ENCODE assay signal across 1 mouse cellular context in genomic region chr13:49242321-49243065, GRCm38 (mm10).
TF ChIP-seq lines count a peak whose summit lies in the region.

No protein-coding gene starts in this region.

TF ChIP-seq in CH12.LX, 34 proteins besides CTCF, POLR2A, EP300 and RAD21 (continued from another document):
- TF ChIP-seq ZKSCAN1 (IDR thresholded peaks at IDR 0.05; ENCODE audit: borderline replicate concordance, low read depth, low read length) (no peak), ETS1 (conservative IDR thresholded peaks at IDR 0.05; ENCODE audit: low read depth, low read length) (peak; percentile 75), PAX5 (IDR thresholded peaks at IDR 0.05; ENCODE audit: low read length) (no peak), MEF2A (IDR thresholded peaks at IDR 0.05; ENCODE audit: borderline replicate concordance, low read depth, low read length) (peak; percentile 83; the same call in 1 of the 2 replicates), MXI1 (IDR thresholded peaks at IDR 0.05; ENCODE audit: low read depth, low read length) (0 out of 2 replicates have a peak, but pooled peaks have one; percentile 30), IRF4 (IDR thresholded peaks at IDR 0.05; ENCODE audit: low read depth, low read length) (peak; percentile 80), JUND (conservative IDR thresholded peaks at IDR 0.05; ENCODE audit: low read depth, low read length) (no peak), JUN (IDR thresholded peaks at IDR 0.05; ENCODE audit: insufficient read depth, low read depth, low read length) (no peak), ZNF384 (IDR thresholded peaks at IDR 0.05; ENCODE audit: low read depth, low read length) (no peak), GABPA (IDR thresholded peaks at IDR 0.05; ENCODE audit: insufficient replicate concordance, low read depth, low read length) (no peak), POLR2AphosphoS2 (IDR thresholded peaks at IDR 0.05; ENCODE audit: low read depth, low read length) (no peak), ZMIZ1 (IDR thresholded peaks at IDR 0.05; ENCODE audit: low read depth, low read length) (no peak), SIN3A (IDR thresholded peaks at IDR 0.05; ENCODE audit: low read length) (no peak; the same call in 1 of the 2 replicates), UBTF (IDR thresholded peaks at IDR 0.05; ENCODE audit: low read depth, low read length) (no peak), TCF12 (IDR thresholded peaks at IDR 0.05; ENCODE audit: low read depth, low read length) (peak; percentile 70; the same call in 1 of the 2 replicates), CHD2 (IDR thresholded peaks at IDR 0.05; ENCODE audit: low read length) (peak; percentile 49; the same call in 1 of the 2 replicates), MAX (IDR thresholded peaks at IDR 0.05; ENCODE audit: low read length) (no peak), KAT2A (IDR thresholded peaks at IDR 0.05; ENCODE audit: insufficient replicate concordance, low read length) (no peak), NELFE (IDR thresholded peaks at IDR 0.05; ENCODE audit: low read depth, low read length) (no peak), BHLHE40 (IDR thresholded peaks at IDR 0.05; ENCODE audit: low read depth, low read length) (peak; percentile 43; the same call in 1 of the 2 replicates), SMC3 (IDR thresholded peaks at IDR 0.05; ENCODE audit: low read depth, low read length) (no peak), ZC3H11A (IDR thresholded peaks at IDR 0.05; ENCODE audit: low read depth, low read length) (no peak), MYC (IDR thresholded peaks at IDR 0.05; ENCODE audit: low read depth, low read length) (no peak), HCFC1 (IDR thresholded peaks at IDR 0.05; ENCODE audit: low read depth, low read length) (peak; percentile 61), TBP (conservative IDR thresholded peaks at IDR 0.05; ENCODE audit: low read depth, low read length) (peak; percentile 64; the same call in 1 of the 2 replicates), MAZ (IDR thresholded peaks at IDR 0.05; ENCODE audit: low read depth, low read length) (peak; percentile 84), E2F4 (IDR thresholded peaks at IDR 0.05; ENCODE audit: insufficient replicate concordance, low read depth, low read length) (no peak), NRF1 (IDR thresholded peaks at IDR 0.05; ENCODE audit: low read depth, low read length) (no peak), USF1 (IDR thresholded peaks at IDR 0.05; ENCODE audit: low read depth, low read length) (no peak)
